Mouse (Mus musculus) forebrain, embryonic 15.5 days (tissue): Measurements from ENCODE around the gene Otos. TPM values are rescaled to one million over a fixed set of nuclear protein-coding genes. Genes with fewer than 3 reads are reported as not detected.

Source experiments
- ATAC-seq: fragments of 200-750 bp; cut with Nextera tagmentation; replicated peaks from 2 replicates; pipeline ENCODE4 v1.8.0; 2017; ENCODE audit warnings: mild to moderate bottlenecking, moderate TSS enrichment, moderate library complexity
- H3K27ac ChIP-seq: fragments of 300-500 bp; sonication (generic); replicated peaks from 2 replicates; pipeline ENCODE4 v1.5.1; 2015; ENCODE audit warnings: mild to moderate bottlenecking, inconsistent platforms
- H3K27me3 ChIP-seq: fragments of 300-500 bp; sonication (generic); 2 replicates; pipeline ENCODE4 v1.6.1; 2015; ENCODE audit warnings: inconsistent platforms
- H3K36me3 ChIP-seq: fragments of 300-500 bp; sonication (generic); 2 replicates; pipeline ENCODE4 v1.6.1; 2015; ENCODE audit warnings: mild to moderate bottlenecking, inconsistent platforms
- H3K4me1 ChIP-seq: fragments of 300-500 bp; sonication (generic); 2 replicates; pipeline ENCODE4 v1.6.1; 2015; ENCODE audit warnings: inconsistent platforms
- H3K4me2 ChIP-seq: fragments of 300-500 bp; sonication (generic); replicated peaks from 2 replicates; pipeline ENCODE4 v1.6.1; 2015; ENCODE audit warnings: mild to moderate bottlenecking, inconsistent platforms
- H3K4me3 ChIP-seq: fragments of 300-500 bp; sonication (generic); 2 replicates; pipeline ENCODE4 v1.5.1; 2015; ENCODE audit warnings: mild to moderate bottlenecking, inconsistent platforms
- H3K9ac ChIP-seq: fragments of 300-500 bp; sonication (generic); replicated peaks from 2 replicates; pipeline ENCODE4 v1.6.1; 2015; ENCODE audit warnings: mild to moderate bottlenecking, inconsistent platforms
- H3K9me3 ChIP-seq: fragments of 300-500 bp; sonication (generic); 2 replicates; pipeline ENCODE4 v1.6.1; 2016; ENCODE audit warnings: inconsistent platforms
- WGBS: fragments of 180-500 bp; shearing (Covaris S2); methylation state at CpG from one replicate; pipeline ENCODE4 v1.1.7; 2015; ENCODE audit warnings: mixed read lengths; 5-methylcytosine and 5-hydroxymethylcytosine counted together
- polyA plus RNA-seq: library from polyadenylated mRNA; unstranded; fragments of >200 nt; fragmentation: Nextera tagmentation; extraction: Ambion mirVana; gene quantifications from 2 replicates; pipeline ENCODE4 v1.2.1, GENCODE M21; 2015

Gene Otos
- polyA plus RNA-seq, 1 experiment from 2014 or later, result not detected

GRCm38 (mm10) chr1:92644916-92645315, 3.7 kb downstream of the Otos start:
- H3K27me3 ChIP-seq, result no peaks in the 10 kb centered on the region
- H3K27ac ChIP-seq, result no peak overlapping the region
- H3K9me3 ChIP-seq, result no peaks in the 10 kb centered on the region
- 85% methylated on average over 5 of the region's 5 CpGs for WGBS
- H3K36me3 ChIP-seq, result no peaks in the 10 kb centered on the region
- H3K4me2 ChIP-seq, result no peak overlapping the region
- H3K4me3 ChIP-seq, result no peak overlapping the region
- no peak for ATAC-seq
- H3K9ac ChIP-seq, result no peak overlapping the region
- H3K4me1 ChIP-seq, result peaks cover 28% of the 10 kb centered on the region

- 82% methylated on average over 4 of the region's 4 CpGs for WGBS
- Histone ChIP-seq H3K4me2 (no peak overlapping the region), H3K27ac (no peak overlapping the region), H3K36me3 (peaks cover 7% of the 10 kb centered on the region), H3K27me3 (no peaks in the 10 kb centered on the region), H3K9ac (no peak overlapping the region), H3K4me1 (peaks cover 33% of the 10 kb centered on the region), H3K9me3 (no peaks in the 10 kb centered on the region), H3K4me3 (no peak overlapping the region)
- no peak for ATAC-seq
These were observed 5.0 kb downstream of the Otos start for GRCm38 (mm10) chr1:92643691-92644090.

GRCm38 (mm10) chr1:92641514-92642272, 6.9 kb downstream of the Otos start, which contains the start of gene Cops9:
Cops9 (minus strand) TSS chr1:92641985.
- peak within 1 kb of the TSS; percentile 72 for H3K27ac ChIP-seq
- peak; percentile 94 for ATAC-seq
- H3K27me3 ChIP-seq, result no peaks in the 10 kb centered on the region
- 1% methylated on average over 50 of the region's 50 CpGs for WGBS
- peak within 1 kb of the TSS; percentile 91 for H3K9ac ChIP-seq
- peaks cover 26% of the 10 kb centered on the region for H3K36me3 ChIP-seq
- H3K4me2 ChIP-seq, result peak within 1 kb of the TSS; percentile 93
- no peaks in the 10 kb centered on the region for H3K9me3 ChIP-seq
- H3K4me3 ChIP-seq, result peak within 1 kb of the TSS; percentile 73
- peaks cover 26% of the 10 kb centered on the region for H3K4me1 ChIP-seq

- Histone ChIP-seq H3K9ac (0 out of 2 replicates have a peak overlapping the region, but pooled peaks have one; percentile 91), H3K36me3 (peaks cover 37% of the 10 kb centered on the region), H3K9me3 (no peaks in the 10 kb centered on the region), H3K27me3 (no peaks in the 10 kb centered on the region), H3K4me2 (peak overlapping the region; percentile 93), H3K4me1 (peaks cover 26% of the 10 kb centered on the region), H3K4me3 (peak overlapping the region; percentile 73), H3K27ac (no peak overlapping the region)
- 91% methylated on average over 6 of the region's 6 CpGs for WGBS
- ATAC-seq, result no peak
These were observed 8.2 kb downstream of the Otos start for GRCm38 (mm10) chr1:92640393-92640792.

GRCm38 (mm10) chr1:92638736-92639135, 9.9 kb downstream of the Otos start:
- Histone ChIP-seq H3K27ac (no peak overlapping the region), H3K4me1 (peaks cover 31% of the 10 kb centered on the region), H3K27me3 (no peaks in the 10 kb centered on the region), H3K4me2 (no peak overlapping the region), H3K4me3 (no peak overlapping the region), H3K9ac (no peak overlapping the region), H3K9me3 (no peaks in the 10 kb centered on the region), H3K36me3 (peaks cover 40% of the 10 kb centered on the region)
- ATAC-seq, result no peak
- 92% methylated on average over 4 of the region's 4 CpGs for WGBS

- no peak overlapping the region for H3K4me3 ChIP-seq
- peaks cover 31% of the 10 kb centered on the region for H3K4me1 ChIP-seq
- no peaks in the 10 kb centered on the region for H3K9me3 ChIP-seq
- peaks cover 40% of the 10 kb centered on the region for H3K36me3 ChIP-seq
- H3K27ac ChIP-seq, result no peak overlapping the region
- no peak overlapping the region for H3K4me2 ChIP-seq
- no peak overlapping the region for H3K9ac ChIP-seq
- 86% methylated on average over 3 of the region's 3 CpGs for WGBS
- no peaks in the 10 kb centered on the region for H3K27me3 ChIP-seq
- ATAC-seq, result no peak
These were observed 10.5 kb downstream of the Otos start for GRCm38 (mm10) chr1:92638181-92638580.

- ATAC-seq, result no peak
These were observed 11.0 kb downstream of the Otos start for GRCm38 (mm10) chr1:92637501-92638172.

GRCm38 (mm10) chr1:92636676-92637075, 12.0 kb downstream of the Otos start:
- Histone ChIP-seq H3K4me1 (peaks cover 23% of the 10 kb centered on the region), H3K27me3 (no peaks in the 10 kb centered on the region), H3K9me3 (no peaks in the 10 kb centered on the region), H3K4me3 (no peak overlapping the region), H3K9ac (no peak overlapping the region), H3K36me3 (peaks cover 40% of the 10 kb centered on the region), H3K4me2 (no peak overlapping the region), H3K27ac (no peak overlapping the region)
- ATAC-seq, result no peak
- 94% methylated on average over 11 of the region's 11 CpGs for WGBS

More at GRCm38 (mm10) chr1:92637501-92638172, 11.0 kb downstream of the Otos start:
- Histone ChIP-seq H3K9ac (no peak overlapping the region), H3K36me3 (peaks cover 40% of the 10 kb centered on the region), H3K27ac (no peak overlapping the region), H3K9me3 (no peaks in the 10 kb centered on the region), H3K4me3 (no peak overlapping the region), H3K27me3 (no peaks in the 10 kb centered on the region), H3K4me2 (no peak overlapping the region), H3K4me1 (peaks cover 30% of the 10 kb centered on the region)
- 92% methylated on average over 15 of the region's 15 CpGs for WGBS

GRCm38 (mm10) chr1:92636015-92636414, 12.6 kb downstream of the Otos start:
- Histone ChIP-seq H3K9ac (no peak overlapping the region), H3K4me2 (no peak overlapping the region), H3K27me3 (no peaks in the 10 kb centered on the region), H3K4me3 (no peak overlapping the region), H3K4me1 (peaks cover 20% of the 10 kb centered on the region), H3K36me3 (peaks cover 40% of the 10 kb centered on the region), H3K9me3 (no peaks in the 10 kb centered on the region), H3K27ac (no peak overlapping the region)
- ATAC-seq, result no peak
- WGBS, result 85% methylated on average over 8 of the region's 8 CpGs

GRCm38 (mm10) chr1:92634976-92635599, 13.6 kb downstream of the Otos start:
- H3K4me2 ChIP-seq, result no peak overlapping the region
- no peak overlapping the region for H3K4me3 ChIP-seq
- H3K4me1 ChIP-seq, result peaks cover 11% of the 10 kb centered on the region
- WGBS, result 49% methylated on average over 4 of the region's 4 CpGs
- H3K27me3 ChIP-seq, result no peaks in the 10 kb centered on the region
- H3K9me3 ChIP-seq, result no peaks in the 10 kb centered on the region
- H3K9ac ChIP-seq, result no peak overlapping the region
- 0 out of 2 replicates have a peak, but pooled peaks have one; percentile 42 for ATAC-seq
- H3K27ac ChIP-seq, result 0 out of 2 replicates have a peak overlapping the region, but pooled peaks have one; percentile 27
- H3K36me3 ChIP-seq, result peaks cover 40% of the 10 kb centered on the region

- Histone ChIP-seq H3K27ac (no peak overlapping the region), H3K4me1 (peaks cover 7% of the 10 kb centered on the region; the same call in 1 of the 2 replicates), H3K27me3 (no peaks in the 10 kb centered on the region), H3K4me3 (no peak overlapping the region), H3K9me3 (no peaks in the 10 kb centered on the region), H3K36me3 (peaks cover 39% of the 10 kb centered on the region), H3K4me2 (no peak overlapping the region), H3K9ac (no peak overlapping the region)
- 0 out of 2 replicates have a peak, but pooled peaks have one; percentile 8 for ATAC-seq
- 79% methylated on average over 1 of the region's 1 CpGs for WGBS
These were observed 14.1 kb downstream of the Otos start for GRCm38 (mm10) chr1:92634569-92634968.

- H3K27ac ChIP-seq, result no peak overlapping the region
- H3K9ac ChIP-seq, result no peak overlapping the region
- H3K4me3 ChIP-seq, result no peak overlapping the region
- 83% methylated on average over 8 of the region's 8 CpGs for WGBS
- no peak overlapping the region for H3K4me2 ChIP-seq
- peaks cover 33% of the 10 kb centered on the region for H3K36me3 ChIP-seq
- peaks cover 4% of the 10 kb centered on the region; the same call in 1 of the 2 replicates for H3K4me1 ChIP-seq
- H3K27me3 ChIP-seq, result no peaks in the 10 kb centered on the region
- no peak for ATAC-seq
- H3K9me3 ChIP-seq, result no peaks in the 10 kb centered on the region
These were observed 14.9 kb downstream of the Otos start for GRCm38 (mm10) chr1:92633726-92634125.
